8 mouse cellular contexts compared by ENCODE assay signal in genomic region chr6:85380901-85381647, GRCm38 (mm10). TPM values are rescaled to one million over a fixed set of nuclear protein-coding genes. Genes with fewer than 3 reads are reported as not detected.
A peak's percentile ranks its signal among the peaks of the same experiment; 100 is the strongest.
DNase-seq lines count a peak whose midpoint lies in the region; ATAC-seq lines count a peak whose summit lies in the region.

No protein-coding gene starts in this region.

- no peaks in the 10 kb centered on the region for H3K27me3 ChIP-seq in forebrain, embryonic 11.5 days (ENCODE audit: control insufficient read depth, insufficient read depth, low read length)
- H3K27me3 ChIP-seq in splenic B cell, adult 2 months (ENCODE audit: control insufficient read depth, insufficient read depth, low read length, poor library complexity, severe bottlenecking) = no peaks in the 10 kb centered on the region

- 16% methylated on average over 17 of the region's 17 CpGs for WGBS in forebrain, embryonic 11.5 days

- H3K36me3 ChIP-seq in forebrain, embryonic 11.5 days (ENCODE audit: control insufficient read depth, insufficient read depth, low read length) = no peaks in the 10 kb centered on the region
- H3K36me3 ChIP-seq in splenic B cell, adult 2 months (ENCODE audit: control insufficient read depth, insufficient read depth, low read length, poor library complexity, severe bottlenecking) = no peaks in the 10 kb centered on the region

- H3K27ac ChIP-seq in forebrain, embryonic 11.5 days (ENCODE audit: low read depth, low read length) = peak overlapping the region; percentile 14; the same call in 1 of the 2 replicates

- no peak overlapping the region for H3K4me3 ChIP-seq in forebrain, embryonic 11.5 days (ENCODE audit: low read depth, low read length)

- peak overlapping the region; percentile 33; the same call in 1 of the 2 replicates for H3K4me2 ChIP-seq in forebrain, embryonic 11.5 days (ENCODE audit: low read depth, low read length, severe bottlenecking)

- no peak; the same call in 1 of the 2 replicates for ATAC-seq in forebrain, embryonic 11.5 days (replicated peaks; ENCODE audit: low FRiP score)

- no peaks in the 10 kb centered on the region for H3K9me3 ChIP-seq in forebrain, embryonic 11.5 days (ENCODE audit: control insufficient read depth, low read length)

- no peaks in the 10 kb centered on the region for H3K4me1 ChIP-seq in forebrain, embryonic 11.5 days (replicated peaks; ENCODE audit: control insufficient read depth, insufficient read depth, low read length)

- peak overlapping the region; percentile 20; the same call in 1 of the 2 replicates for H3K9ac ChIP-seq in forebrain, embryonic 11.5 days (ENCODE audit: low read length)

- peak; percentile 29 for DNase-seq in thymus, postnatal 0 days (ENCODE audit: low spot score)
- no peak for DNase-seq in thymus, adult 18-20 months
- DNase-seq in forebrain, embryonic 11.5 days (ENCODE audit: low spot score) = no peak
- DNase-seq in liver = peak; percentile 22
- peak; percentile 33 for DNase-seq in splenic B cell, adult 2 months (ENCODE audit: low read depth, low spot score)
- no peak for DNase-seq in frontal cortex, postnatal 25 days (ENCODE audit: low spot score in 2 of 2)
- DNase-seq in layer of hippocampus, adult 11-12 months (ENCODE audit: low spot score) = no peak
- no peak for DNase-seq in ovary, adult 18-20 months (ENCODE audit: low spot score)

RNA-seq across cellular contexts. Expression of gene Rab11fip5, which starts 6.6 kb away (rescaled TPM):
- 4.3 and 4.7 TPM in 2 replicates for polyA plus RNA-seq in thymus, postnatal 0 days (2015; fragmentation: Nextera tagmentation; extraction: Ambion mirVana)
- polyA plus RNA-seq in forebrain, embryonic 11.5 days (2014; fragmentation: Nextera tagmentation; extraction: Ambion mirVana) = 4.5 and 5.1 TPM in 2 replicates

RNA-seq across cellular contexts. Expression of gene Noto, which starts 42.6 kb away (rescaled TPM):
- 0.22 TPM in 1 of 2 replicates, not detected in the other for polyA plus RNA-seq in thymus, postnatal 0 days (2015; fragmentation: Nextera tagmentation; extraction: Ambion mirVana)
- not detected in 2 replicates for polyA plus RNA-seq in forebrain, embryonic 11.5 days (2014; fragmentation: Nextera tagmentation; extraction: Ambion mirVana)

RNA-seq across cellular contexts. Expression of gene Sfxn5, which starts 47.9 kb away (rescaled TPM):
- 4.4 and 5.1 TPM in 2 replicates for polyA plus RNA-seq in thymus, postnatal 0 days (2015; fragmentation: Nextera tagmentation; extraction: Ambion mirVana)
- 12.5 and 13.8 TPM in 2 replicates for polyA plus RNA-seq in forebrain, embryonic 11.5 days (2014; fragmentation: Nextera tagmentation; extraction: Ambion mirVana)

RNA-seq across cellular contexts. Expression of gene Smyd5, which starts 50.7 kb away (rescaled TPM):
- polyA plus RNA-seq in thymus, postnatal 0 days (2015; fragmentation: Nextera tagmentation; extraction: Ambion mirVana) = 28.6 and 29.1 TPM in 2 replicates
- 49.8 and 52.7 TPM in 2 replicates for polyA plus RNA-seq in forebrain, embryonic 11.5 days (2014; fragmentation: Nextera tagmentation; extraction: Ambion mirVana)

Comparison
In these comparisons a context has a peak if more than half of its experiments do, and no peak if none do; other contexts are left out.
1. DNase-seq: peak in thymus, postnatal 0 days (single experiment), liver (single experiment) and splenic B cell, adult 2 months (single experiment); none in thymus, adult 18-20 months (0 of 2), forebrain, embryonic 11.5 days (single experiment), frontal cortex, postnatal 25 days (0 of 2), layer of hippocampus, adult 11-12 months (single experiment) and ovary, adult 18-20 months (single experiment).